Mouse (Mus musculus) gastrocnemius, postnatal 25 days (tissue): ENCODE measurements around the gene Clip3. TPM values are rescaled to one million over a fixed set of nuclear protein-coding genes. Genes with fewer than 3 reads are reported as not detected.

Experiments
- DNase-seq: peaks from one replicate; pipeline ENCODE4 v3.0.0; 2022
- long read RNA-seq, 2 experiments: library from polyadenylated mRNA; stranded (forward); transcript quantifications; one replicate each; pipeline ENCODE4 v2.0.0; 2021
- total RNA-seq, 2 experiments: library from RNA; stranded (reverse); gene quantifications; 1 replicate in 1 of 2; 2 replicates in 1 of 2; pipeline ENCODE4 v1.2.3; 2021

The Clip3 gene
- total RNA-seq: 10 to 100 TPM in 1 of 2 experiments, 1 to 10 TPM in 1; 4.2 to 10.6 TPM
- long read RNA-seq, experiment 1, partial matches to known transcripts: 3 of 5 reads
- long read RNA-seq, experiment 1, other reads (novel, unspliced or antisense): 2 of 5 reads
- long read RNA-seq, experiment 2, partial matches to known transcripts: 3 of 7 reads
- long read RNA-seq, experiment 2, other reads (novel, unspliced or antisense): 3 of 7 reads

- peak; percentile 59 for DNase-seq
Observed at GRCm38 (mm10) chr7:30291215-30292131, at the start of gene Clip3. Gene Clip3, plus strand, starts transcription at chr7:30291728.

GRCm38 (mm10) chr7:30251956-30252954 lies 39.3 kb upstream of the Clip3 start:
- peak; percentile 51 for DNase-seq

GRCm38 (mm10) chr7:30265041-30265440 lies 26.5 kb upstream of the Clip3 start:
- DNase-seq: no peak

GRCm38 (mm10) chr7:30265531-30265930 lies 26.0 kb upstream of the Clip3 start:
- no peak for DNase-seq

- DNase-seq: no peak
Observed at GRCm38 (mm10) chr7:30265935-30266334, 25.6 kb upstream of the Clip3 start.

GRCm38 (mm10) chr7:30266780-30267179 lies 24.7 kb upstream of the Clip3 start:
- DNase-seq: no peak

GRCm38 (mm10) chr7:30269641-30270040 lies 21.9 kb upstream of the Clip3 start:
- no peak for DNase-seq

- DNase-seq: no peak
Observed at GRCm38 (mm10) chr7:30274383-30274782, 17.1 kb upstream of the Clip3 start.

- no peak for DNase-seq
Observed at GRCm38 (mm10) chr7:30278911-30279310, 12.6 kb upstream of the Clip3 start.

- DNase-seq: no peak
Observed at GRCm38 (mm10) chr7:30279536-30279935, 12.0 kb upstream of the Clip3 start.

GRCm38 (mm10) chr7:30279951-30280669 lies 11.4 kb upstream of the Clip3 start, which contains the start of the genes Thap8 and Wdr62:
Gene Thap8, plus strand, starts transcription at chr7:30280094.
Gene Wdr62, minus strand, starts transcription at chr7:30280419.
- peak; percentile 91 for DNase-seq

- DNase-seq: peak; percentile 87
Observed at GRCm38 (mm10) chr7:30280670-30281138, 10.8 kb upstream of the Clip3 start.

- DNase-seq: no peak
Observed at GRCm38 (mm10) chr7:30281522-30281921, 10.0 kb upstream of the Clip3 start.

- peak; percentile 27 for DNase-seq
Observed at GRCm38 (mm10) chr7:30282740-30283139, 8.8 kb upstream of the Clip3 start.

- no peak for DNase-seq
Observed at GRCm38 (mm10) chr7:30286701-30287410, 4.7 kb upstream of the Clip3 start.

GRCm38 (mm10) chr7:30288046-30288445 lies 3.5 kb upstream of the Clip3 start:
- no peak for DNase-seq

- no peak for DNase-seq
Observed at GRCm38 (mm10) chr7:30289071-30289713, 2.3 kb upstream of the Clip3 start.

- DNase-seq: no peak
Observed at GRCm38 (mm10) chr7:30289714-30290399, 1.7 kb upstream of the Clip3 start.

GRCm38 (mm10) chr7:30293795-30294194 lies 2.3 kb downstream of the Clip3 start:
- DNase-seq: no peak
